Mouse (Mus musculus) kidney, adult 2 months (tissue): ENCODE measurements around the gene Srd5a1.

Source experiments
- CTCF ChIP-seq: fragments of 200-500 bp; conservative IDR thresholded peaks from 2 replicates; pipeline ENCODE4 v1.5.1; 2011; ENCODE audit warnings: low read depth, mild to moderate bottlenecking, control low read depth, low read length, moderate library complexity, mixed read lengths; ENCODE audit not compliant: insufficient read depth, insufficient read length
- POLR2A ChIP-seq: fragments of 200-500 bp; IDR thresholded peaks from one replicate; pipeline ENCODE4 v1.6.1; 2011; ENCODE audit warnings: low read depth, low read length, control low read depth

DNA sequence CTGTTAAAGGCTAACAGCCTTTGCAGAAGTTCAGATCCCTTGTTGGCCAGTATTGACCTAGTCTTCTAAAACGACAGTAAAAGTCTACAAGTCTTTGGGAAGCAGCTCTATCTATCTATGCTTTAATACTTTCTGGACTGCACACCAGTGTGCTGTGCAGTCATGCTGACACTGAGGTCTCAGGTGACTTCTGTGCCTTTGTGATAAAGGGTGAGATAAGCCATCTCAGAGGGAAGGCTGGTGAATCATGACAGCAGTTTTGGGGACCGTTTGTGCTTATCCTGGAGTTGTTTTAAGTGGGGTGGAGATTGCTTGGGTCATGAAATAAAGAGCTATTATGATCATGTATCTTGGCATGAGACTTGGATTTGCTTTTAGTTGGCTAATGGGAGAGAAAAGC is 22.7 kb upstream of the Srd5a1 start:
- TF ChIP-seq CTCF, result no peak
- no peak for TF ChIP-seq POLR2A
